Mouse (Mus musculus): ENCODE data around the gene Fgf2. TPM values are rescaled to one million over a fixed set of nuclear protein-coding genes. Genes with fewer than 3 reads are reported as not detected.

Gene Fgf2
- polyA plus RNA-seq (2014; fragmentation: Illumina TruSeq; extraction: RNeasy Lipid Tissue Mini Kit (QIAGEN cat#74804); ENCODE audit: low replicate concordance): 4.1 TPM

GRCm38 (mm10) chr3:37348221-37349165, at the start of gene Fgf2:
Gene Fgf2 (plus strand): TSS chr3:37348346.

GRCm38 (mm10) chr3:37312370-37312941, 35.7 kb upstream of the Fgf2 start, which contains the start of the genes Bbs12 and Cetn4:
Gene Bbs12 (plus strand): TSS chr3:37312554.
Gene Cetn4 (minus strand): TSS chr3:37312708.

GRCm38 (mm10) chr3:37419458-37419991, 71.4 kb downstream of the Fgf2 start, which contains the start of gene Spata5:
Gene Spata5 (plus strand): TSS chr3:37419896.

GRCm38 (mm10) chr3:37420072-37420471, 71.9 kb downstream of the Fgf2 start, which contains the start of gene Nudt6:
Gene Nudt6 (minus strand): TSS chr3:37420211.

Other genes with a start within 250 kb of the Fgf2 start
- 2.9 TPM for gene Il2, start 222.4 kb upstream of the Fgf2 start, polyA plus RNA-seq (2014; fragmentation: Illumina TruSeq; extraction: RNeasy Lipid Tissue Mini Kit (QIAGEN cat#74804); ENCODE audit: low replicate concordance)
- not detected for gene Il21, start 115.7 kb upstream of the Fgf2 start, polyA plus RNA-seq (2014; fragmentation: Illumina TruSeq; extraction: RNeasy Lipid Tissue Mini Kit (QIAGEN cat#74804); ENCODE audit: low replicate concordance)
- 3.0 TPM for gene Bbs12, start 35.8 kb upstream of the Fgf2 start, polyA plus RNA-seq (2014; fragmentation: Illumina TruSeq; extraction: RNeasy Lipid Tissue Mini Kit (QIAGEN cat#74804); ENCODE audit: low replicate concordance)
- 8.0 TPM for gene Cetn4, start 35.6 kb upstream of the Fgf2 start, polyA plus RNA-seq (2014; fragmentation: Illumina TruSeq; extraction: RNeasy Lipid Tissue Mini Kit (QIAGEN cat#74804); ENCODE audit: low replicate concordance)
- gene Spata5, start 71.5 kb downstream of the Fgf2 start, polyA plus RNA-seq (2014; fragmentation: Illumina TruSeq; extraction: RNeasy Lipid Tissue Mini Kit (QIAGEN cat#74804); ENCODE audit: low replicate concordance): 14.4 TPM
- gene Nudt6, start 71.9 kb downstream of the Fgf2 start, polyA plus RNA-seq (2014; fragmentation: Illumina TruSeq; extraction: RNeasy Lipid Tissue Mini Kit (QIAGEN cat#74804); ENCODE audit: low replicate concordance): 1.4 TPM